Mouse (Mus musculus): ENCODE measurements around the gene Phox2a. TPM values are rescaled to one million over a fixed set of nuclear protein-coding genes. Genes with fewer than 3 reads are reported as not detected.

Phox2a gene
- polyA plus RNA-seq, 1 experiment from 2014 or later, result 0.45 TPM

DNA sequence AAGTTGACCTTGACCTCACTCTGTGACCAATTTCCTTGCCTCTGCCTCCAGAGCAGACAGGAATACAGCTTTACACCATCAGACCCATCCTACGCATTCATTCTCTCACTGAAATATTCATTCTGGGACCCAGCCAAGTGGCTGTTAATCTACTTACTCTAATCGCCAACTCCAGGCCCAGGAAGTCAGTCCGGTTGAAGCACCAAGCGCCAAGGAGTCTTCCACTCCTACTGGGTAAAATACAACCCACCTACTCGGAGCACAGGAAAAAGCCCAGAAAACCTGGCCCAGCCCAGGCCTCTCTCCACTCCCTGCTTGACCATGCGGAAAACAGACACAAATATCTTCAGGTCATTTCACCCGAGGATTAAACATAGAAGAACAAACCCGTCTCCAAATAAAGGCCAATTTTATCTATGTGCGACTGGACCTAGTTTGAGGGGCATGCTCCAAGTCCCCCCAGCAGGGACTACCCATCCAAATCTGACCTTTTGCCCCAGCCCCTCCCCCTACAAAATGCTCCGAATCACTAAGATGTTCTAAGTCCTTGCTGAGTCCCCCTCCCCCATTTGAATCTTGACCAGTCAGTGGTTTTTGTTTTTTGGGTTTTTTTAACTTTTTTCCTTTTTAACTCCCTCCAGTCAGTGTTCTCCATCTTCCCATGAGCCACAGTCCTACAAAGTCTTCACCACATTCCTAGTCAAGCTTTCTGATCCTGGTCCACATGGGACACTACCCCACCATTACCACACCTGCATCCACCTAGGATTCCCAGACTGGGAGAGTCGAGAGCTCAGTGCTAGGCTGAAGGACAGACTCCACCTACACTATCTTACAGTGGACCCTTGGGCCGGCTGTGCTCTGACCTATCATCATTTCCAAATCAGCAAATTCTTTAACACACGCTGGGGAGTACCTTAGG lies 50.4 kb downstream of the Phox2a start:
- 64% methylated on average over 13 of the region's 13 CpGs for WGBS
- Histone ChIP-seq H3K4me3 (replicated peaks) (no peak overlapping the region), H3K27ac (replicated peaks) (no peak overlapping the region), H3K4me2 (replicated peaks) (no peak overlapping the region), H3K4me1 (no peaks in the 10 kb centered on the region), H3K9ac (no peak overlapping the region), H3K27me3 (no peaks in the 10 kb centered on the region), H3K9me3 (replicated peaks) (no peaks in the 10 kb centered on the region), H3K36me3 (no peaks in the 10 kb centered on the region)
- ATAC-seq (ENCODE audit: insufficient number of reproducible peaks, low FRiP score, low TSS enrichment, low read depth), result no peak

DNA sequence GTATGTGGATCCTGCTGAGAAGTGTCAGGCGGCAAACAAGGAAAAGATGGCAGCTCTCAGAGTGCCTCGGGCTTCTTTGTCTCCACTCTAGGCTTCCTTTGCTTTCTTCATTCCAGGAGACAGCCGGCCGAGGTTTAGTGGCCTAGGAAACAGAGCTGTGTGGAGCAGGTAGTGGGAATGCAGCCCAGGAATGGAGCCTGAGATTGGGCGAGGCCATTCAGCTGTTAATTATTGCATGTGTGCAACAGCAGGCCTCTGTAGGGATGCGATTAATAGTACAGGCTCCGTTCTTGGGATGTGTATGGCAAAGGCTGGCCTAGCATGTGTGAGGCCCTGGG lies 51.0 kb downstream of the Phox2a start:
- no peaks in the 10 kb centered on the region for H3K36me3 ChIP-seq
- 54% methylated on average over 7 of the region's 7 CpGs for WGBS
- no peaks in the 10 kb centered on the region for H3K9me3 ChIP-seq (replicated peaks)
- H3K9ac ChIP-seq, result no peak overlapping the region
- H3K4me2 ChIP-seq (replicated peaks), result no peak overlapping the region
- H3K4me1 ChIP-seq, result no peaks in the 10 kb centered on the region
- no peak for ATAC-seq (ENCODE audit: insufficient number of reproducible peaks, low FRiP score, low TSS enrichment, low read depth)
- no peaks in the 10 kb centered on the region for H3K27me3 ChIP-seq
- H3K4me3 ChIP-seq (replicated peaks), result no peak overlapping the region
- no peak overlapping the region for H3K27ac ChIP-seq (replicated peaks)

DNA sequence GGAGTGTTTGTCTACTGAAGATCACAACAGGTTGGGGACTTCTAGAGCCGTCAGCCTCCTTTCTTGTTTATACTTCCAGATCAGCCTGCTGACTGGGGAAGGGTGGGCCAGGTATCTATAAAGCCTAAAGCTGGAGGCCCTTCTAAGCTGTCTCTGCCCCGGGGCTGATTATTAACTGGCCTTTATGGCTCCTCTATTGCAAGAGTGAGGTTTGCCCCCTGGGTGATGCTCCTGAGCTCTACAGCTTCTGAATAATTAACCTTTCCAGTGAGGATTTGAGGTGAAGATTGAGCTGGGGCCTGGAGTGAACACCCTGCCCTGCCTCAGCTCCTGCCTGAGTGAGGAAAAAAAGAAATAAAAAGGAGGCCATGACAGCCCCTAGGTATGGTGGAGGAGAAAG lies 52.5 kb downstream of the Phox2a start, which contains the start of gene Folr1:
Gene Folr1 (minus strand): TSS at position 160 of the 400 bp plus-strand sequence.
- Histone ChIP-seq H3K9me3 (replicated peaks) (no peaks in the 10 kb centered on the region), H3K4me1 (no peaks in the 10 kb centered on the region), H3K27me3 (no peaks in the 10 kb centered on the region), H3K9ac (no peak within 1 kb of the TSS), H3K27ac (replicated peaks) (no peak within 1 kb of the TSS), H3K4me2 (replicated peaks) (no peak within 1 kb of the TSS), H3K4me3 (replicated peaks) (no peak within 1 kb of the TSS), H3K36me3 (no peaks in the 10 kb centered on the region)
- WGBS, result 81% methylated on average over 2 of the region's 2 CpGs
- no peak for ATAC-seq (ENCODE audit: insufficient number of reproducible peaks, low FRiP score, low TSS enrichment, low read depth)

DNA sequence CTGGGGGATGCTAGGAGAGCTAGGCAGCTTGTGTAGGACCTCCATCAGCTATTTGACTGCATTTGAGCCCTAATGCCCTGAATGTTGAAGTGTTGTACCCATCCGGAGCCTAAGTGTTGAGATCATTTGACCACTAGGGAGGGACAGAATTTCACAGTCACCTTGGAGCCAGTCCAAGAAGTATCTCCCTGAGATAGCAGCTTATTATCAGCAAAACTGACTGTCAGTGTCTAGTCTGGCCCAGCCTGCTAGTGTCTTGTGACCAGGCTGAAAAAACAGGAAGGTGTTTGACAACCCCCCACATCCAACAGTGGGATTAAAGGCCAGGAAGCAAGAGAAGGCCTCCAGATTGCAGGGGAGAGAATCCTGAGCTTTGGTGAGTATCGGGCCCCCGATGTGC lies 53.2 kb downstream of the Phox2a start:
- WGBS, result 85% methylated on average over 3 of the region's 3 CpGs
- Histone ChIP-seq H3K36me3 (no peaks in the 10 kb centered on the region), H3K4me3 (replicated peaks) (no peak overlapping the region), H3K27me3 (no peaks in the 10 kb centered on the region), H3K9me3 (replicated peaks) (no peaks in the 10 kb centered on the region), H3K27ac (replicated peaks) (no peak overlapping the region), H3K9ac (no peak overlapping the region), H3K4me2 (replicated peaks) (no peak overlapping the region), H3K4me1 (no peaks in the 10 kb centered on the region)
- ATAC-seq (ENCODE audit: insufficient number of reproducible peaks, low FRiP score, low TSS enrichment, low read depth), result no peak

Other genes with a start within 250 kb of the Phox2a start
- gene Art2b, start 232.7 kb upstream of the Phox2a start, polyA plus RNA-seq (2015; fragmentation: Nextera tagmentation; extraction: Ambion mirVana), result not detected in 2 replicates
- gene Clpb, start 154.7 kb upstream of the Phox2a start, polyA plus RNA-seq (2015; fragmentation: Nextera tagmentation; extraction: Ambion mirVana), result 45.1 and 50.1 TPM in 2 replicates
- 48.0 and 57.4 TPM in 2 replicates for gene Inppl1, start 19.9 kb downstream of the Phox2a start, polyA plus RNA-seq (2015; fragmentation: Nextera tagmentation; extraction: Ambion mirVana)
- 3.5 and 4.2 TPM in 2 replicates for gene Folr2, start 38.9 kb downstream of the Phox2a start, polyA plus RNA-seq (2015; fragmentation: Nextera tagmentation; extraction: Ambion mirVana)
- gene Anapc15, start 45.4 kb downstream of the Phox2a start, polyA plus RNA-seq (2015; fragmentation: Nextera tagmentation; extraction: Ambion mirVana), result 56.6 and 61.0 TPM in 2 replicates
- gene Folr1, start 52.5 kb downstream of the Phox2a start, polyA plus RNA-seq (2015; fragmentation: Nextera tagmentation; extraction: Ambion mirVana), result 0.35 and 0.81 TPM in 2 replicates
- gene Lamtor1, start 87.6 kb downstream of the Phox2a start, polyA plus RNA-seq (2015; fragmentation: Nextera tagmentation; extraction: Ambion mirVana), result 164 and 166 TPM in 2 replicates
- 0.29 and 0.45 TPM in 2 replicates for gene Tomt, start 88.0 kb downstream of the Phox2a start, polyA plus RNA-seq (2015; fragmentation: Nextera tagmentation; extraction: Ambion mirVana)
- 22.0 and 29.2 TPM in 2 replicates for gene Lrrc51, start 115.6 kb downstream of the Phox2a start, polyA plus RNA-seq (2015; fragmentation: Nextera tagmentation; extraction: Ambion mirVana)
- gene Numa1, start 115.8 kb downstream of the Phox2a start, polyA plus RNA-seq (2015; fragmentation: Nextera tagmentation; extraction: Ambion mirVana), result 72.8 and 73.7 TPM in 2 replicates
- 2.4 and 2.5 TPM in 2 replicates for gene Il18bp, start 200.4 kb downstream of the Phox2a start, polyA plus RNA-seq (2015; fragmentation: Nextera tagmentation; extraction: Ambion mirVana)
- 28.6 and 29.5 TPM in 2 replicates for gene Rnf121, start 247.2 kb downstream of the Phox2a start, polyA plus RNA-seq (2015; fragmentation: Nextera tagmentation; extraction: Ambion mirVana)
- gene Xndc1, start 247.2 kb downstream of the Phox2a start, polyA plus RNA-seq (2015; fragmentation: Nextera tagmentation; extraction: Ambion mirVana), result 31.6 and 37.4 TPM in 2 replicates
- 1.8 and 2.0 TPM in 2 replicates for gene Xntrpc, start 247.4 kb downstream of the Phox2a start, polyA plus RNA-seq (2015; fragmentation: Nextera tagmentation; extraction: Ambion mirVana)